Mouse (Mus musculus) frontal cortex, postnatal 10 days (tissue): ENCODE measurements at regions not wholly inside any gene's neighbourhood (a gene's known extent, or its start where the extent isn't known, plus 50 kb on each side); places are given as distances from the start of the nearest gene placed in this dataset.
"Not testable (repeated sequence)": the region's sequence is repeated elsewhere in the genome, so short reads cannot be mapped to it uniquely, and the experiment has no call there.

Experiments used
- DNase-seq, 2 experiments: peaks; one replicate each; pipeline ENCODE4 v3.0.0; 2022; ENCODE audit warnings: low spot score in 2 of 2, mixed read lengths in 1 of 2

DNA sequence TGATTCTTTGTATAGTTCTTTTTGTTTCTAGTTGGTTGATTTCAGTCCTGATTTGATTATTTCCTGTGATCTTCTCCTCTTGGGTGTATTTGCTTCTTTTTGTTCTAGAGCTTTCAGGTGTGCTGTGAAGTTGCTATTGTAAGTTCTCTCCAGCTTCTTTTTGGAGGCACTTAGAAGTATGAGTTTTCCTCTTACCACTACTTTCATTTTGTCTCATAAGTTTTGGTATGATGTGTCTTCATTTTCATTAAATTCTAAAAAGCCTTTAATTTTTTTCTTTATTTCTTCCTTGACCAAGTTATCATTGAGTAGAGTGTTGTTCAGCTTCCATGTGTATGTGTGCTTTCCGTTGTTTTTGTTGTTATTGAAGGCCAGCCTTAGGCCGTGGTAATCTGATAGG, 195.3 kb upstream of the Btg1 start:
- not testable (repeated sequence) for DNase-seq

DNA sequence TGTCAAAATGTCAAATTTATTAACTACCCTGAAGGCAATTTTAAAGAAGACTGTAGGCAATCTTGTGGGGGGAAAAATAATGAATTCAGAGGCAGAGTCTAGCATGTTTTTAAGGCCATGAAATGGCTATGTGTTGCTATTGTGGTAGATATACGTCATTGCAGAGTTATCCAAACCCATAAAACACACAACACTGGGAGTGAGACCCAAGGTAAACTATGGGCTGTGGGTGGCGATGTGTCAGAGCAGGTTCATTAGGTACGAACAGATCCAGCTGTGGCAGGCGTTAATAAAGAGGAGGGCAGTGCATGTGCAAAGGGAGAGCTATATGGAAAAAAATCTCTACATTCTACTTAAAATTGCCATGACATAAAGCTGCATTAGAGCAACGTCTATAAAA, 189.4 kb upstream of the Btg1 start:
- no peak for DNase-seq

DNA sequence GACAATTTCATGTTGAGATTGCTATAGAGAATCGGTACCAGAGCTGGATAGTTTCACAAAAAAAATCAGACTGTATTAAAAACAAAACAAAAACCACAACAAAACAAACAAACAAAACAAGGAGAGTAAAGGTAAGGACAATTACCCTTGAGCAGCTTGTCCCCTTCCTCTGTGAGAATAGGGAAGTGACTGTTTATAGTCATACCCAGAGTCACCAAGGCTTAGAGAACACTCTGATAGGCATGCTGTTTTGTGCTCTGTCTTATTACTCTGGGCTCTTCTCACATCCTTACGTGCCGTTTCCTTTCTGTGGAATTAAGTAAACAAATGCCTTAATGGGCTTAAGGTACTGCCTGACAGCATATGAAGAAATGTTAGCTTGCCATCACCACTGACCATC, 186.7 kb upstream of the Btg1 start:
- no peak for DNase-seq

DNA sequence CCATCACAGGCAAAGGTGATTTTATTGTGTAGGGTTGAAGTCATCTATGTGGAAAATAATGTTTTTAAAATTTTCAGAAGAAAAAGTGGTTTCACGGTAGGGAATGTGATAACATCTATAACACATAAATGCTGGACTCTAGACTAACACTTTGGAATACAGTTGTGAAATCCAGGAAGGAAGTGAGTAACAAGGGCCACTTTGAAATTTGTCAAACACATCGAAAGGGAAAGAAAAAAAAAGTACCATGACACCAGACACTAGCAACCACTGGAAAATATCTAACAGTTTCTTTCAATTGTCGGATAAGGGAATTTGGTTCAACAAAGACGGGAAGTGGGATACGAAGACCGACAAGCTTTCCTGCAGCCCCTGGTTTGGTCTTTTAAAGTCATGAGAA, 181.7 kb upstream of the Btg1 start:
- DNase-seq: no peak

DNA sequence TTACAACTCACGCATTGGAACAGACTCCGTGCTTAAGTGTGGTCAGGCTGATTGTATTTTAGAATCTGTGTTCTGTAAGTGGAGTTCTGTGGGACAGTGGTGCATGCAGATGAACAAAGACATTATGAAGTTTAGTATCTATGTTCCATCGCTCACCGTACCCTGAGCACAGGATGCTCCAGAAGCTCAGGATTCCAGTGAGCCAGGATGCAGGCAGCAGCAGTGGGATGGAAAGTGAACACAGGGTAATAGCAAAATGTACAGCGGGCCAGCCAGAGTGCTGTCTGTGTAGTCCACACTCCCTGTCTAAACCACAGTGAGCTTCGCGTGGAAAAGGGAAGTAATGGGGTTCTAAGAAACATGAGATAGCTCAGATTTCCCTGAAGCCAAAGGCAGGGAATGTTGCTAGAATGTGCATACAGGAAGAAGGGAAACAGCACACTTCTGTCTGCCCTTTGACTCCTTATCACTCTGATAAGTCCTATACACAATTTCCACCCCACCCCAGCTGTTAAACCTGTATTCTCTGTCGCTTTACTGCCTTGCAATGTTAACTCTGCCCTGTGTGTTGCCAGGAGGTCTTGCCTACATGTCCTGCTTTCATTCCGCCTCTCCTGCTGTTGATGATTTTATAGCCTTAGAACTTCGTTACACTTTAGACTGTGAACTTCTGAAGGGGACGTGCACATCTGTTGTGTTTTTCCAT, 178.3 kb upstream of the Btg1 start:
- DNase-seq: no peak

DNA sequence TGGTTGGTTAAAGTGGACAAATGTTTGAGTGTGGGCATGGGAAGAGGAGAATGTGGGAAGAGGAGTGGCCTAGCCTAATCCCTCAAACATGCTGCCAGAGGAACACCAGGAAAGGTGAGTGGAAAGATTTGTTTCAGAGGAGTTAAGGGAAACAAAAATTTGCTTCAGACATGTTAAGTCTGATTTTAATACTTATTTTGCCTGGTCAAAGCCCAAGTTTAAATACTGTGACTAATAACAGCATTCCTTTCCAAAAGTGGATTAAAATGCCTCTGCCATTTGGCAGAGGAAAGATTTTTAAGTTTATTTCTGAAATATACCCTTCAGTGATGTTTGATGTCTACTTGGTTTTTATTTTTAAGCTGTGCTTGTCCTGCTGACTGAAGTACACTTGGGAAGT, 174.6 kb upstream of the Btg1 start:
- no peak for DNase-seq

DNA sequence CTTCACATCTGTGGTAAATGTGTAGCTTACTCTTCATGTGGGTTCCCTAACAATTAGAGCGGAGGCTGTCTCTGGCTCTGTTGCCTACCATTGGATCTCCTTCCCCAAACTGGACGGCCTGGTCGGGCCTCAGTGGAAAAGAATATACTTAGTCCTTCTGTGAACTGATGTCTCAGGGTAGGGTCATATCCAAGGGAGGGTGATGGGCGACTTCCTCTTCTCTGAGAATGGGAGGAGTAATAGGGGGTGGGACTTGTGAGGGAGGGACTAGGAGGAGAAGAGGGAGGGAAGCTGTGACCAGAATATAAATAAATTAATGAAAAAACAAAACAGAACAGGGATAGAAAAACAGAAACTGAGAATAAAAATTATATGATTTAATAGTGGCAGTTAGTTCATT, 166.5 kb upstream of the Btg1 start:
- no peak for DNase-seq

DNA sequence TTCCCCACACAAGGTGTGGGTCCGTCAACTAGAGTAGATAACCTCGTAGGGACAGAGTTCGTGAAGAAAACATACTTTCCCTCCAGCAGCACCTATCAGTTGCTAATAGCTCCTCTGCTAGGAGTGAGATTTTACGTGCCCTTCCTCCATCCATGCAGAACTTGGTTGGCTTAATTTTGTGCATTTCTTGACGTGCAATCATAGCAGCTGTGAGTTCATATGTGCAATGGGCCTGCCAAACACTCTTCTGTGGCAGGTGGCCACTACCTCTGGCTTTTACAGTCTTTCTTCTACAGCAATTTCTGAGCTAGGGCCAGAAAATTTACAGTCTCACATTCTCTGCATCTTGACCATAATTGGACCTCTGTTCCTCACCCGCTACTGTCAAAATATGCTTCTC, 161.9 kb upstream of the Btg1 start:
- DNase-seq: no peak

DNA sequence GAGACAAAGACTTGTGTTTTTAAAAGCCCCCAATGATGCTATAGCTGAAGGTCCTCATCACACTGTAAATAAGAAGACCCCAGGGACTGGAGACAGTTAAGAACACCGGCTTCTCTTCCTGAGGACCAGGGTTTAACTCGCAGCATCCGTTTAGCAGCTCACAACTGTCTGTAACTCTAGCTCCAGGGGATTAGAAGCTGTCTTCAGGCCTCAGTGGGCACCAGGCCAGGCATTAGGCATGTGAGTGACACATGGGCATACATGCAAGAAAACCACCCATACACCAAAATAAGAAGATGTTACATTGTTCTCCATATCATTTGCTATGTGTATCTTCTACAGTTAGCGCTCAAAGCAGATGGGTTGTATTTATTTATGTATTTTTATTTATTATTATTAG, 158.3 kb upstream of the Btg1 start:
- no peak for DNase-seq

DNA sequence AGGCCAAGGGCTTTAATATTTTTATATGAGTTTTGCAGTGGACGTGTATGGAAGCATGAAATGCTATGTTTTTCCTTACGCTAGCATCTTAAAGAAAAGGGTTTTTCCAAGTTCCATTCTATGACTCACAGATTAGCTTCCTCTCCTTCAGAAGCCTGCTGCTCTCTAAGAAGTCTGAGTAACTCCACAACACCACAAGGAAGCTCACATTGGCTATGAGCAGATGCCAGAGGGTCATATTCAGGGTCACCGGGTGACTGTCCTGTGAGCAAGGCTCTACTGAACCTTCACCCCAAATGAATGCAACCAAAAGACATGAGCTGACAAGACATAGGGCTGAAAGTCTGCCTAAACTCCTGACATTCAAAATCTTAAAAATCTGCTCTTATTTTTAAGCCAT, 157.6 kb upstream of the Btg1 start:
- no peak for DNase-seq

DNA sequence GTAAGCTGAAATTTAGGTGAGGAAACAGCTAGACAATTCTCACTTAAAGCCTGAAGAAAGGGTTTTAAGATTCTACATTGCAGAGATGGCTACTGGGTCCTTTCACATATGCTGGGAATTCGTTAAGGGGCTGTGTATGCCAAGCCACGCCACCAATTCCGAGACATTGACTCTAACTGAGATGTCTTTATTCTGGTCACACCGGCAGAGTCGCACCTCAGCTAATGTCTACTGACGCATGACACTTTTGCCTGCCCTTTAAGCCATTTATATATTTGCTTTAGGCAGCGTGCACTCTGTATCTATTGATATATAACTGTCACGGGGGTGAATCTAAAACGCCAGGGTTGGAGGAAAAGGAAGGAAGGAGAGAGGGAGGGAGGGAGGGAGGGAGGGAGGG, 156.7 kb upstream of the Btg1 start:
- no peak for DNase-seq

DNA sequence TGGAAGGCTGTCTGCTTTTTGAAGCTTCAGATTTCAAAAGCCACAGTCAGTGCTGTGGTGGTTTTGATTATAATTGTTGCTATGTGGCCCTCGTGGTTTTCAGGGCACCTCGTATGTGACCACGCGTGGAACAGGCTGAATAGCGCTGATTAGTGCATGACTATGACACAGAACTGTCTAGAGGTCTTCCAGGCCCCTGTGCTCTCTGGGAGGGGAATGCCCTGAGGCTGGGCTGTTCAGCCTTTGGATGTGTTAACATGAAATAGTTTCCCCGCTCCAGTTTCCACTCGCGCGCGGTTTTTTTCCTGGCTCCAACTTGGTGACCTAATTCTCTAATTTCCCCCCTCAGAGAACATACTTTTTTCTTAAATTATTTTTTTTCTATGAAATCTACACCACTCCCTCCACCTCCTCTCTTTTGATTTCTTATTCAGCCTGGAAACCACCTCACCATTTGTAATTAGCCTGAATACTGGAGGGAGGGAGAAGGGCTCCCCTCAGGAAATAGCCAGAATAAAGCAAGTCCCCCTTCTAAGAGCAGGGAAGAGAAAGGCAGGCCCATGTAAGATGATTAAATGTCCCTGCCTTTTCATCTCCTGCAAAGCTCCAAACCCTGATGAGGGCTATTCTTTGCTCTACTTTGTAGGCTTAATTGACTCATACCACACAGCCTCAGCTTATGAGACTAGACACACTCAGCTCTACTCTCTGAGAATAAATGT, 156.0 kb upstream of the Btg1 start:
- no peak for DNase-seq

DNA sequence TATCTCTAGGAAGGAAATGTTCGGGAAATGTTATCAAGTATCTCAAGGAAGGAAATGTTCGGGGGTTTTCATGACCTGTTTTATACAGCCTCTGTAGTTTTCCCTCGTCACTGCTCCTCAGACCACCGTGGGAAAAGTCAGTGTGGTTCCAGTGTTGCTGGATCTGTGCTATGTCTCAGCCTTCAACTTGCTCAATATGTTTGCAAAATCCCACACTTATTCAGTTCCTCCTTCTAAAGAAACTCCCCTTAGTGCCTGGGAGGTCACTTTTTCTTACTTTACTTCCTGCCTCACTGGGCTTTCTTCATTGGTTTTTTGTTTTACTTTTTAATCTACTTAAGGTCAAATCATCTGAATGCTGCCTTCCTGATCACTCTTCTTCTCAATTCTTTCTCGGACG, 150.8 kb upstream of the Btg1 start:
- DNase-seq: no peak

DNA sequence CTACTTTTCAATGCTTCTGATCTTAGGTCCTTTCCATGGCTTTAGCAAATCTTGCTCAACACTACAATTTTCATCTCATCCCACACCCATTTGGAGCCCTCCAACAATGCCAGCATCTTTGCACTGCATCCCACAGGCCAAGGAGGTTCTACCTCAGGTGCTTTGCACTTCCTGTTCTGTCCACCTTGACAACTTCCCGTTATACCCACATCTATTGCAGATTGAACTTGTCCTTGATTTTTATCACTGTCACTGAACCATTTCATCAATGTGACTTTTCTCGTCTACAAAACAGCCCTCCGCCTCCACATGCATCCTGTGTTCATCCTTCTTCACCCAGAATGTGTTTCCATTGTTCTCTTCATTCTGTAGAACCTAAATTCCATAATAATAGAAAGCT, 150.0 kb upstream of the Btg1 start:
- DNase-seq: no peak

DNA sequence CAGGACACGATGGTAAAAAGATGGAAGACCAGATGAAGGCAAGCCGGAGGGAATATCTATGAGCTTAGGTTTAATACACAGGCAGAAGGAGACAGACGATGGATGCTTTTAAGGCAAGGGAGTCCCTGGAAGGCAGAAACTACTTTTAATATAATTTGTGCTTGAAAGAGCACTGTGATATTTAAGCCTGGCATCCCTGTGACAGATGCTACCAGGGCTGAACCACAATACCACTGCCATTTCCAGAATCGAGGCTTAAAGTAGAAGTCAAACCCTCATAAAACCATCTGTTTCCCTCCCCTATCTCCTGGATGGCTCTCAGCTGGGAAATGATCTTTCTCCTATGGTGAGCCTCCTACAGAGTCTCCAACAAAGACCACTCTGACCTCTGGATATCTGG, 149.1 kb upstream of the Btg1 start:
- no peak for DNase-seq

DNA sequence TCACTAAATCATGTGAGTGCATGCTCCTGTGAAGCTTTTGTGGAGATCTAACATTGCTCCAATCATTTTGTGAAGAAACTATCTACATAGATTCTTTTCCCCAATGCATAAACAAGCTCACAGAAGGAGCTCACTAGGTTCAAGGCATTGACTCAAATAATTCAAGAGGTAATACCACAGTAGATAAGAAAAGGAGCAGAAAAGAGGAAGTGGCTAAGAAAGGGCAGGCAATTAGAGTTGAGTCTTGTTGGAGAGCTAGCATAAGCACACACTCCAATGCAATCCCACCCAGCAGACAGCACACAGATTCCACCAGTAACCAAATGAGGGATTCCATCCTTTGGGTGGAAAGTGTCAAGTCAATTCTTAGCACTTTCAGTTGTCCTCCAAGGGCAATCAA, 145.3 kb upstream of the Btg1 start:
- DNase-seq: no peak

DNA sequence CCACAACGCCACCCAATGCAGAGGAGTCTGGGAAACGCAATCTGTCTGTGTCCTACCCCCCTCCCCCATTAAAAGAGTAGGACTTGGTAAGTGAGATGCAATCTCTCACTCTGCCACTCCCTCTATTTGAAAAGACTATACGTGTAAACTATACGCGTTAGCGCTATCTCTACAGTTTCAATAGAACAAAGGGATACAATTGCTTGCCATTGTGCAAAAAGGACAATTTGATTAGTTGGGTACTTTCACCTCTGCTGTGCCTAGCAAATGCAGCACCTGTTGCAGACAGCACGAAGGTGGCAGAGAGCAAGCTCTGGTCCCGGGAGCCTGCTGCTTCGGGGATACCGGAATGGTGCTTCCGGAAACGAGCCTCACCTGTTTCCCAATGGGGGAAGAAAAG, 137.5 kb upstream of the Btg1 start:
- DNase-seq: no peak

DNA sequence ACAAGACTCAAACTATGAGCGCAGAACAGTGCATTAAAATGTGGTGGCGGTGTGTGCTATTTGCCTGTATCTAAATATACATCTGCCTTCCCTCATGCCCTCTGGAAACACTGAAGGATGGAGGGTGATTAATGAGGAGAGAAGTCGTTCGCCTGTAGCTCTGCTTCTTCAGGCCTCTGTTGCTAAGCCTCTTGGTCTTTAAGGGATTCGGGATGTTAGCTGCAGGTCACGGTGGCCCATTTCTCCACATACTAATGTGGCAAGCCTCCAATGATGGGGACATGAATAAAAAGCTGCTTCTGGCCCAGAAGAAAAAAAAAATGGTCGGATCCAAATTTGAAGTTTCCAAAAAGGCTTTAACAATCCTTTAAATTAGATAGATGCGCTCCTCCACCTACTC, 137.0 kb upstream of the Btg1 start:
- DNase-seq: no peak

DNA sequence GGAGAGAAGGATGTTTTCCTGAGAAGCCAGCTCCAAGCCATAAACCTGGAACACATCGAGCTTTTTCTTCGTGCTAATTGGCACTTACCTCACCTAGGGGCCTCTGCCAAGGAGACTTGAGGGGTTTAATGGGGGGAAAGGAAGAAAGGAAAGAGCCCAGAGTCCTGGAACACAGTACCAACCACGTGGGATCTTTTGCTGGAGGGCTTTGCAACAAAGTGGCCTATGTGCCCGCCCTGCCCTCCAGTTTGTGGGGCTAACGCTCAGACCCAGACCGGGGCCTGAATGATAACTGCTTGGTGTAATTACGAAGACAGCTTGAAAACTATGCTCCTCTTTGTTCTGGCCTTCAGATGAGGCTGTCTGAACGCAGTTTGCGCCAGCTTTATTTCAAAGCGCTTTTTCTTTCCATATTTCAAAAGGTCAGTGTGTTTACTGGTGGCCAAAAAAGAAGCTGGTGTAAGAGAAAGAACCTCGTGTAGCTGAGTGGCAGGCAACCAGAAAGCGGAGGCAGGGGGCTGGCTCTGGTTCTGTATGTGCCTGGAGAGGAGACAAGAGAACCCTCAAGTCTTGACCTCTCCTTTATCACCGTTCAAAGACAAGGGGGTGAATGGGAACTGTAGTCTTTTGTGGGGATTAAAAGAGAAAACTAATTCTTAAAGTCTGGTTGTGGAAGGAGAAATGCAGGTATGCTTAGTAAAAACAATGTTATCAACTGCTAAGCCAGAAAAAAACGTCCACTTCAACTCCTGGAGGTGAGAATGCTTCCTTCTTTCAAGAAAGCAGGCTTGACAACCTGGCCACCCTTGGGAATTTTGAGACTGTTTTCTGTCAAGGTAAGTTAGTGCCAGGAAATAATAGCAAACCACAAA, 136.1 kb upstream of the Btg1 start:
- DNase-seq: peak; percentile 38 to 52

DNA sequence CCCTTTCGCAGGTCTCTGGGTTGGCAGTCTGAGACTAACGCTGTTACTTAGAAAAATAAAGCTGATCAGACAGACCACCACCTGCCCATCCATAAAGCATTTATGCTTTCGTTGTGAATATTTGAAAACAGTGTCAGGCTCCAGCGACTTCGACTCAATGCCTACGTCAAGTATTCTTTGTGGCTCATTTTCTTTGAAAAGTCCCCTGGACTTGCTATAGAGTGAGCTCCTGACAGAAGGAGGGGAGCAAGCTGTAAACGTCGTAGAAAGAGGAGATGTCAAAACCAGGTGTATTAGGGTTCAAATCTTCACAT, 135.5 kb upstream of the Btg1 start:
- DNase-seq: no peak

DNA sequence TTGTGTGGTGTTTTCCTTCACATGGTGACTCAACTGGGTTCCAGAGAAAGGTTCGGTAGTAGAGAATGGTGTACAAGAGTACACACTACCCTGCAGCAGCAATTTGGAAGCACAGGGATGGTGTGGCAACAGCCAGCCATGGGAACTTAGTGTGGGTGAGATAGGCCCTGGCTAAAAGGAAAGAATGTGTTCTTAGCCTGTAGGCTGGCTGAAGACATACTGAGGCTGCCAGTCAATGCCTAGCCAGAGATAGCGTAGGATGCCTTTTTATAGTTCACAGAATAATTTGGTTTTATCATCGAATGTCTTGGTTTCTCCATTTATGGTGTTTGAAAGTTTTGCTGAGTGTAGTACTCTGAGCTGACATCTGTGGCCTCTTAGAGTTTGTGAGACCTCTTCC, 130.1 kb upstream of the Btg1 start:
- no peak for DNase-seq

DNA sequence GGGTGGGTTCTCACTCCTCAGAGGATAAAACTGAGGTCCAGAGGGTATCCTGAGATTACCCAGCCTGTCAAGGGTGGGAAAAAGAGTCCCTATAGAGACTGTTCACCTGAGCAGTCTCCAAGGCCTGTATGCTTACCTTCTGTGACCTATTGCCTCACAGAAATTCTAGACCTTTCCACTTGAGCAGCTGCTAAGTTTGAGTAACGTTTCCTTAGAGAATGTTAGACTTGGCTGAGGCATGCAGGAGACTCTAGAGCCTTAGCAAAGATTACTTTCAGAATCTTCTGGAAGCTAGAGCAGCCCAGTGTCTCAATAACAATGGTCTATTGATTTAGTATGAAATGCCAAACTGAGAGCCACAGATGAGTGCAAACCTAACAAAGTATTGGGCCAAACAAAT, 123.1 kb upstream of the Btg1 start:
- no peak for DNase-seq

DNA sequence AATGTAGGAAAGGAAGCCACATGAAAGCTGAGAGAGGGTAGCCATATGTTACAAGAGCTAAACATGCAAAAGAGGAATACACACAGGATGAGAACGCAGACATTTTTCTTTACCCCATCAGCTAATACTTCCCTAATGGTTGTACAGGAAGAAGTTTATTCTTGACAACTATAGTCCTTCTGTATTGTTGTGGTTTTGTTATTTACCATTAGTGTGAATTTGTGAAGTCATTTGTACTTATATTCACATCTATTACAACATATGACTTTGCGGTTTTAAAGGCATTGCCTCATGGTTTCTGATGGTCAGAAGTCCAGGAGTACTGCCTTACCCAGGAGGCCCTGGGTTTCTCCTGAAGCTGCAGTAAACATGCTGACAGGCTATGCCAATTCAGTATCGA, 120.1 kb upstream of the Btg1 start:
- DNase-seq: no peak
